Mouse (Mus musculus): ENCODE data around the gene Cyp2t4.

Gene Cyp2t4

GRCm38 (mm10) chr7:27180837-27181695, 27.6 kb downstream of the Cyp2t4 start, which contains the start of the genes Gm21983 and Mia:
Gene Gm21983 (minus strand): TSS chr7:27181086.
Gene Mia (minus strand): TSS chr7:27181157.
- DNase-seq (ENCODE audit: low spot score in 2 of 2) = no peak

GRCm38 (mm10) chr7:27182498-27182897, 29.0 kb downstream of the Cyp2t4 start:
- DNase-seq (ENCODE audit: low spot score in 2 of 2) = no peak

- no peak for DNase-seq (ENCODE audit: low spot score in 2 of 2)
Observed at GRCm38 (mm10) chr7:27184964-27185363, 31.4 kb downstream of the Cyp2t4 start.

GRCm38 (mm10) chr7:27185986-27186385, 32.5 kb downstream of the Cyp2t4 start:
- no peak for DNase-seq (ENCODE audit: low spot score in 2 of 2)

- no peak for DNase-seq (ENCODE audit: low spot score in 2 of 2)
Observed at GRCm38 (mm10) chr7:27189271-27189931, 35.9 kb downstream of the Cyp2t4 start.

- no peak for DNase-seq (ENCODE audit: low spot score in 2 of 2)
Observed at GRCm38 (mm10) chr7:27192434-27192833, 38.9 kb downstream of the Cyp2t4 start.

- no peak for DNase-seq (ENCODE audit: low spot score in 2 of 2)
Observed at GRCm38 (mm10) chr7:27193731-27194130, 40.2 kb downstream of the Cyp2t4 start.

- peak; percentile 99 to 100 for DNase-seq (ENCODE audit: low spot score in 2 of 2)
Observed at GRCm38 (mm10) chr7:27195681-27196611, 42.4 kb downstream of the Cyp2t4 start, which contains the start of the genes BC024978 and Snrpa. Gene BC024978 (plus strand): TSS chr7:27195781. Gene Snrpa (minus strand): TSS chr7:27196271.

GRCm38 (mm10) chr7:27197136-27197535, 43.6 kb downstream of the Cyp2t4 start:
- no peak for DNase-seq (ENCODE audit: low spot score in 2 of 2)

GRCm38 (mm10) chr7:27197634-27198033, 44.1 kb downstream of the Cyp2t4 start:
- DNase-seq (ENCODE audit: low spot score in 2 of 2) = no peak

GRCm38 (mm10) chr7:27198355-27198754, 44.8 kb downstream of the Cyp2t4 start:
- no peak for DNase-seq (ENCODE audit: low spot score in 2 of 2)

GRCm38 (mm10) chr7:27198779-27199178, 45.3 kb downstream of the Cyp2t4 start:
- DNase-seq (ENCODE audit: low spot score in 2 of 2) = no peak

GRCm38 (mm10) chr7:27203730-27204449, 50.4 kb downstream of the Cyp2t4 start:
- no peak for DNase-seq (ENCODE audit: low spot score in 2 of 2)

Data from right cerebral cortex, postnatal 36 days (tissue).